Mouse (Mus musculus): ENCODE measurements around the gene Lix1.
"Not testable (repeated sequence)": the region's sequence is repeated elsewhere in the genome, so short reads cannot be mapped to it uniquely, and the experiment has no call there.

Lix1 gene

DNA sequence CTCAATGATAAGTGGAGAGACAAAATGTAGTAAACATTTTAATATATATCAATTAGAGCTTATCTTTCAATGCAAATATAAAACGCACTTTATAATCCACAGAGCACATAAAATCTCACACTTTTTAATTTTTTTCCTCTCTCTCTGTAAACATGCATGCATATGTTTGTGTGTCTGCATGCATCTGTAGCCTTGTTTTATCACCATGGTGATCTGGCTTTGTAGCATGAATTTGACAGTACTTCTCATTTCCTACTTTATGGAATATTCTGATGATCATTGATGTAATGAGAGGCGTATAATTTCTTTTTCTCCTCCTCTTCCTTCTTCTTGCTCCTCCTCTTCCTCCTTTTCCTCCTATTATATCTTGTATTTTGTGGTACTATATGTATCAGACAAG lies 9.7 kb downstream of the Lix1 start:
- DNase-seq (ENCODE audit: low spot score in 2 of 2), result no peak

DNA sequence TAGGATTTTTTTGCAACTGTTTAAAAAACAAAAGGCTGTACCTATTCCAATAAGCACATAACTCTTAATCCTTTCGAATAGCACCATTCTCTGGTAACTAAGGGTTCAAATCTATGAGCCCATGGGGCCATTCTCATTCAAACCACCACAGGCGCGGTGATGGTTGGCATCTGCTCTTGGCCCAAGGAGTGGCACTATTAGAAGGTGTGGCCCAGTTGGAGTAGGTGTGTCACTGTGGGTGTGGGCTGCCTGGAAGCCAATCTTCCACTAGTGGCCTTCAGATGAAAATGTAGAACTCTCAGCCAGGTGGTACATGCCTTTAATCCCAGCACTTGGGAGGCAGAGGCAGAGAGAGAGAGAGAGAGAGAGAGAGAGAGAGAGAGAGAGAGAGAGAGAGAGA lies 11.7 kb downstream of the Lix1 start:
- no peak for DNase-seq (ENCODE audit: low spot score in 2 of 2)

DNA sequence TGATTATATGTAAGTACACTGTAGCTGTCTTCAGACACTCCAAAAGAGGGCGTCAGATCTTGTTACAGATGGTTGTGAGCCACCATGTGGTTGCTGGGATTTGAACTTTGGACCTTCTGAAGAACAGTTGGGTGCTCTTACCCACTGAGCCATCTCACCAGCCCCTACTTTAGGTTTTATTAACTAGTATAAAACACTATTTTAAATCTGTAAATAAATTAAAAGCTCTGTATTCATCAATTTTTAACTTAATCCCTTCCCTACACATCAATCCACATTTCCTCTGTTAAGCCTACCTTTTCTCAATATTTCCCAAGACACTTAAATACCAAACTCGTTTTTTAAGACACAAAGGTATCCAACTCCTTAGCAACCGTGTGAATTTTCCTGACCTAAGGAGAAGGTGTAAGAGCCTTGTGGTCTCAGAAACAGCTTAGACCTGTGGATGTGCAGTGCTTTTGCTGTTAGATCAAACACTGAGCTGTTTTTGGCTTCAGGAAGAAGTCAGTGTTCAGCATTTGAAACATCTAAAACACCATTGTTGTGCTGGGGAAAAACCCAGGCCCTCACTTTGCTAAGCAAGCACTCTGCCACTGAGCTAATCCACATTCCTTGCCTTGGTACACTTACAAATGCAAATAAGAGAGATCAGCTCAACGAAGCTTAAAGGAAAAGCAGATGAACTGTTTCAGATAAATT lies 22.3 kb downstream of the Lix1 start:
- DNase-seq (ENCODE audit: low spot score in 2 of 2), result no peak

DNA sequence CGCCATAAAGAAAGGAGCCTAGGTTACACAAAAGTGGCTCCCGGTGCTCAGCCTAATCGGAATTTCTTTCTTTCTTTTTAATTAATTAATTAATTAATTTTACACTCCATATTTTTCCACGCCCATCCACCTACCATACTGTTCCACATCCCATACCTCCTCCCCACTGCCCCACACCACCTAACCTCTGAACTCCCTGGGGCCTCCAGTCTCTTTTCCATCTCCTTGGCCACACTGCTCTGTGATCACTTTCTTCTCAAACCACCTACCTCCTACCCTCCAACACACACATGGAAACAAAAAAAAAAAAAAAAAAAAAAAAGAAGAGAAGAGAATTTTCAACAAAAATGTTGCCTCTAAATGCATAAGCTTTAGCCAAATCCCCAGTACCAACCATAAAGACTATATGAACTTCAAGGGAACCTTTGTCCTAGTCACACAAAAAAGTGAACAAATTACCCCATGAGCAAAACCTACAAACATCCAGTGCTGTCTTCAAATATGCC lies 22.9 kb downstream of the Lix1 start:
- no peak for DNase-seq (ENCODE audit: low spot score in 2 of 2)

DNA sequence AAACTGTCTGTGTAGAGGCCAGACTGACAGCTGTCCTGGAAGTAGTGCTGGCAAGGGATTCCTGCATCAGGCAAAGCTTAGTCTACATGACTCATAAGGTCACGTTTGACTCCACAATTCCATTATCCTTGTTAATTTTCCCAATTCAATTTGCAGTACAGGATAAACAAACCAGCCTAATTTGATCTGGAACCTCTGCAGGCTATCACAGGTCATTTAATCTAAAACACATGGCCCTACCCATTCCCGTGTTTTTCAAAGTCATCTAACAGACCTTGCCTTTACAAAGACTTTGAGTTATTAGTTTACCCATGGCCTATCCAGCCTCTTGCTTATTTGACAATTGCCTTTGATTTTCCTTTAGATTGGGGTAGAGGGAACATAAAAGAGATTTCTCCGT lies 23.4 kb downstream of the Lix1 start:
- no peak for DNase-seq (ENCODE audit: low spot score in 2 of 2)

DNA sequence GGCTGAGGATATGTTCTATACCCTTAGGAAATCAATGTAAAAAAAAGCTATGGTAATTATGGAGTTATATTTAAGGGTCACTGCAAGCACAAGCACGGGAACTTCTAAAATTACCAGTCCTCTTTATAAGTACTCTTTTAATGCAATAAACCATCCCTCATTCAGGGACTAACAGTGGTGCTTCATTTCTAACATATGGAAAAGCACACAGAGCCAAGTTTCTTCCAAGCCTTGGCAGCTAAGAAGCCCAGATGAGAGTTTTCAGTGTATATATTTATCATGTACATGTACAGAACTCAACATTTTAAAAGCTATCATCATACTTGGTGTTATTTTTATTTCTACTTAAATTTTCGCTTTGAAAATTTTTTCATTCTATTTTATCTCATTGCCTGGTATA lies 26.4 kb downstream of the Lix1 start:
- DNase-seq (ENCODE audit: low spot score in 2 of 2), result no peak

DNA sequence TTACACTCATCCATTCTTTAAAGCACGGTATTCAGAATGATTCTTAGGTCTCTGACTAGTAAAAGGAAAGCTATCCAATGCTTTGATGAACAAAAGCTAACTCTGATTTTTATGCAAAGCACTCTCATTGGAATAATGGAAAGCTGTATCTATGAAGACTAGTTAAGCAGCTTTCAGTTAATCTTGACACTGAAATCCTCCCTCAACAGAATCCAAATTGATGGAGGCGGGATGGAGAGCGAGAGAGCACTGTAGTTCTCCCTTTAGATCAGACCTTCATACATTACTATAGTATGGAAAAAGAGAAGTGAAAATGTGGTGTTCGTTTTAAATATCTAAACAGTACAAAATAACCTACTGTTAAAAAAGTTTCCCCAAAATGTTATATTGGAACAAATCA lies 31.2 kb downstream of the Lix1 start:
- no peak for DNase-seq (ENCODE audit: low spot score in 2 of 2)

DNA sequence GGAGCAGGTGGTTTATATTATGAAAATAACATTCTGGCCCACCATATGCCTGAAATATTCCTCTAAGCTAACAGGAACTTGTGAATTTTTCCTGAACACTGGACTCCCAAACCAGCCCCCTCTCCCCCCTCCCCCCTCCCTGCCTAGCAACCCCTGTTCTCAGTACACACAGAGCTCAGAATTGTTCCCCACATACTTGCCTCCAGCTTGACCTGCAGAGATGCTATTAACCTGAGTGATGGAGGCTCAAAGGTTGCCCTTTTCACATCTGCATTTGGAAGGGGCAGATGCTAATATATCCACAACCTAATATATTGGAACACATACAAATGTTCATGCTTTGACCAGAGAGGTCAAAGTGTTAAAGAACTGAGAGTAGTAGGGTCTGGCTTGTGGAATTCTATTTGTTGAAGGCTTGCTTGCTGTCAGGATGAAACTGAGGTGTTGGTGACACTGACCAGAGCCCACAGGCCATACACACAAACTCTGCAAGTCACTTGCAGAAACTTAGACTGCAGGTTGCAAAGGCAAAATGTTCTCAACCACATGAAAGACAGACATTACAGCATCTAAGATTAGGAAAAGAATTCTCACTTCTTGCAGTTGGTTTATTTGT lies 36.2 kb downstream of the Lix1 start:
- DNase-seq (ENCODE audit: low spot score in 2 of 2), result no peak

DNA sequence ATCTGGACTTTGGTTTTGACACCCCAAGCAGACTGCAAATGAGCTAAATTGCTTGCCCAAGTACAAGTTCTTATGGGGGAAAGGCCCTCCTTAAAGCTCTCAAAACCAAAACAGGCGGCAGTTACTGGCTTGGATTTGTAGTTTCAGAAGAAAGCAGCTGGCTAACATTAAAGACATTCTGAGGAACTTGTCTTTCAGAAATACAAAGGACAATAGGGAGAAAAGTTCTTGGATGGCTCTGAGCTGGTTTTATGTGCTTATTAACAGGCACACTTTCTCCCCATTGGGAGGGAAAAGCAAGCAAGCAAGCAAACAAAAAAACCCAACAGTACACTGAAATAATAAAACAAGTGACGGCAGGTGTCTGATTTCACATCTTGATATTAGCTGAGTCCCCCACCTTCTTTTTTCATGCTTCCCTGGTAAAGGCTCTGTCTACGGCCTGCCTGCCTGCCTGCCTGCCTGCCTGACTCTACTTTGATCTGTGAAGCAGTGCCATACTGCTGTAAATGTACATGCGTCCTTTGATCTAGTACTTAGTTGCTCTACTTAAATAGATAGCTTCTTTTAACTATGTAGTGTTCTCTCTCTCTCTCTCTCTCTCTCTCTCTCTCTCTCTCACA lies 39.5 kb downstream of the Lix1 start:
- DNase-seq (ENCODE audit: low spot score in 2 of 2), result no peak

DNA sequence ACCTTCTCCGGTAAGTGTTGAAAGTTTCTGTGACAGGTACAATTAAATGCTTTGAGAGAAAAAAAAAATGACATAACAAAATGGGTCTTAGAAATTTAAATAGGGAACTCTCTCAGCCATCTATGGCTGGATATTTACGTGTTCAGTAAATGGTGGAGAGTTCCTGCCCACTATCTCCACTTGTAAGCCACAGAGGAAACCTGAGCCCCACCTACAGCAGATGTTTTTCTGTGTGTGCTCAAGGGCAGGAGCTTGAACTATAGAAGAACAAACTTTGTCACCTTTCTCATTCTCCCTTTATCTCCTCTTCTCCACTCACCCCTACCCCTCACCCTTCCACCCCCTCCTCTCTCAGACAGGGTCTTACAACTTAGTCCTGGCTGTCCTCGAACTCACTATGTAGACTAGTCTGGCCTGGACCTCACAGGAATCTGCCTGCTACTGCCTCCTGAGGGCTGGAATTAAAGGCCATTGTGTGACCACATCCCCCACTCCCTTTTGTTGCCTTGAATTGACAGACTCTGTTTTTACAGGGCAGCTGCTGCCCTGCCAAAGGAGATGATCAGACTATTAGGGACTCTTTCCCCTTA lies 41.9 kb downstream of the Lix1 start:
- no peak for DNase-seq (ENCODE audit: low spot score in 2 of 2)

DNA sequence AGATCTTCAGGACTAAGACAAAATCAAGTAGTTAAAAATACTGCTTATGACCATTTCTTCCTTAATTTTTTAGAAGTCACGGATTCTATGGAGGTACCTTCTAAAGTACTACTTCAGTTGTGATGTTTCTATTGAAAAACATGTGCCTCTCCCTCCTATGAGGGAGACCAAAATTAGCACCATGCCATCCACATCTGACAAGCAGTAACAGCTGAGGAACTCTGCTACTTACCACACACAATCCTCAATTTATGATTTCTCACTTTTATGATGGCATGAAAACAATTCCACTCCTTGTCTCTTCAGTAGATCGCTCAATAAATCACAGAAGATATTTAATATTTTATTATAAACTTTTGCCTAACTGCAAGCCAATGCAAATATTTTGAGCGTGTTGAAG lies 44.2 kb downstream of the Lix1 start:
- no peak for DNase-seq (ENCODE audit: low spot score in 2 of 2)

DNA sequence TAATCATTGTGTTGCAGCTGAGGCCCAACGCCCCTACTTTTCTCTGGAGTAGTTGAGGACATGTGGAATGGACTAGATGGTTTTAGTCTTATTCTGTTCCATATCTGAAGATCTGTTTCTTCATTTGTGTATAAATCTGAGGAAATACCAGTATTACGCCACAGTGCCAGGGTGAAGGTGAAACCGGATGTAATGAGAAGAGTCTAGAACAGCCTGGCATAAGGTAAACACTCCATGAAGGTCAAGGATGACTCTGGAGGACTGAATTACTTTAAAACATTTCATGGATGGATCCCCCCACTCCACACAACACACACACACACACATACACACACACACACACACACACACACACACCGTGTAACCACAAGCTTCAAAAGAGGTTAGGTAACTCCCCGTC lies 45.3 kb downstream of the Lix1 start:
- DNase-seq (ENCODE audit: low spot score in 2 of 2), result no peak

DNA sequence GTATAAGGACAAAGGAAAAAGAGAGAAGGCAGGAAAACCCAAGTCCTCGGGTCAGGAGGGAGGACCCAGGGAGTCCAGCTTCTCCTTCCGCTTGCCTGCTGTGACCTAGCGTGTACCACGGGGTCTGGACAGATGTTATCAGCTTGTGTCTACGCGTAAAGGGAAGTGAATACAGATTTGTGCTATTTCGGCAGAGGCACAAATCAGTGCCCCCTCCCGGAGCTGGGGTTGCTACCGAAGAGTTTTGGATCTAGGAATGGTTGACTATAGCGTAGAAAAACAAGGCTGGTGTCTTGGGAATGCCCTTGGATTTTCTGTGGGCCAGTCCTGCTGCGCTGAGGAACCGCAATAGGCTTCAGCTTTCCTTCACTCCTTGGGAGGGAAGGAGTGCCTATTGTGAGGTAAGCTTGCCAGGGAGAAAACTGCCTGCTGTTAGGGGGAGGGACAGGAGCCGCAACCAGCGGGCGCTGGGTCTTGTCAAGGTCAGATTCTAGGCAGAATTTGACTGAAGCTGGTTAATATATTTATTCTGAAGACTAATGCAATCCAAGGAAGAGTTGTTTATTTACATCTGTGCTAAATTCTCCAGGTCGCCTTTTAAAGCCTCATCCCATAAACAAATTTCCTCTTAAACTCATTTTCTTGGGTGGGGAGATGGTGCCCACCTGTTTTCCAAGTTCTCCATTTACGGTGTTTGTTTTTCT lies 46.4 kb downstream of the Lix1 start:
- DNase-seq (ENCODE audit: low spot score in 2 of 2), result peak in 1 of 2 experiments; percentile 5

DNA sequence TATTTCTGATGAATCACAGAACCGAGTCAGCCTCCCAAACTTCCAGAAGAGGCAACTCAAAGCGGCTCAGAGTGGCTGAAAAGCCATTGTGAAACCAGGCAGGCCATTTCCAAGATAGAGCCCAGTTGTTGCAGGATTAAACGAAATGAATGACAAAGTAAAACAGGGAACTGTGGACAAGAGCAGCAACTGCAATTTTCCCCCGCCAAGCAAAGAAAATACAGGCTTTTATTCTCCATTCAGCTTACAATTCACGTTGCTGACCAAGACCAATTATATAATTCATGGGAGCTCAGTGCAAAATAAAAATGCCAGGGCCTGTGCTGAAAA lies 46.9 kb downstream of the Lix1 start:
- DNase-seq (ENCODE audit: low spot score in 2 of 2), result no peak

DNA sequence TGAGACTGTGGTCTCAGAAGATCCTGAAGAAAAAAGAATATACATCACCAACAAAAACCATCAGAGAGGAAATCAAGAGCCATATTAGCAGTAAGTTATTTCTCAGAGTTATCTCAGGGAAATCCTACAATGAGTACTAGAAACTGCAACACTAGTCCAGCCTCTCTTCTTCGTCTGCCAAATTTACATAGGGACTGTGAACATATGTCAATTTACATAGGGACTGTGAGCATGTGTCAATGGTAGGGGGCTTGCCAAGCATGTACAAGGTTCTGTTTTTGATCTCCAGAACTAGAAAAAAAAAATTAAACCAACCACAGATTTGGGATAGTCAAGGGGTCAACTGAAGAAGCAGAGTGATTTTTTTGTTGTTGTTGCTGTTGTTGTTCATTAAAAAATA lies 48.6 kb downstream of the Lix1 start:
- DNase-seq (ENCODE audit: low spot score in 2 of 2), result no peak

DNA sequence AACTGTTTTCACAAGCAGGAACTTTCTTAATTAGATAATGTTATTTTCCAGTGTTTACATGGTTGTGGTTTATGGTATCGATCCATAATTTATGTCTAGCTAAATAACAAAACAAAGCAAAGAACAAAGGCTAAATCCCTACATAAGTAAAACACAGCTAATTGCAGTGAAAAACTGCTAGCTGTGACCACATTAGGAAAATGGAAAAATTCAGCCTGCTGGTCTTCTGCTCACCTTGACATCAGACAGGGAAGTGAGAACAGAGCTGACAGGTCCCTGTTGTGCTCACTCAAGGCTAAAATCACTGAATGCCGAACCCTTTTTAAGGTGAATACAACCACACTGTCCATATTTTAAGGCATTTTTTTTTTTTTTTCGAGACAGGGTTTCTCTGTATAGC lies 50.1 kb downstream of the Lix1 start:
- DNase-seq (ENCODE audit: low spot score in 2 of 2), result no peak

DNA sequence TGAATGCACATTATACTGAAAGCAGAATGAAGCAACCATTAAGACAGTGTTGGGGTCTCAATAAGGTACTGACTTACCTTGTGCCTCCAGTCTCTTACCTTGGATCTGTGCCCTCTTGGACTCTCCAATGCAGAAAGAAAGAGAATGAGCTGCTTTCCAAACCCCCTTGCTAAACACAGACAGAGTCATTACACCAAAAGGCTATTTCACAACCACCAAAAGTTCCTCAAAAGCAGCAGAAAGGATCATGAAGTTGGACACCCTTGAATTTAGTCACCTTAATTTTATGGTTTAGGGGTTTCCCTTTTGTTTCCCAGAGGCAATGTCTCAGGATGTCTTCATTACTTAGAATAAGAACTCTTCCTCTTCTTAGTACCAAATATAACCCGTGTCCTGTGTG lies 52.1 kb downstream of the Lix1 start:
- no peak for DNase-seq (ENCODE audit: low spot score in 2 of 2)

DNA sequence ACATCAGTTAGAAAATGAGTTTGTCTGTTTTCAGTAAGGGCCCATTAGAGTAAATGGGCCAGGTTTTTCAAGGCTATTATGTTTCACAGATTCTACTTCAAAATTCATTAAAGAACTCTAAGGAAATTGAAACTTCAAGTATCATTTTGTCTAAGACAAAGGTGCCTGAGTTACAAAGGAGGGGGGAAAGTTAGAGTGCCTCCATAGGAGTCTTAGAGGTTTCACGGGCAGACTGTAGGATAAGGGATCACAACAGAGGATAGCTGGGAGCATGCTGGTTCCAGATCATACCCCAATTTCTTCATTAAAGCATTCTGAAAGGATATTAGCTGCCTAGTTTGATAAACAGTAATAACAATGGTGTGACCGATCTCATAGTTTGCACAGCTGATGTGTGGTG lies 83.3 kb downstream of the Lix1 start:
- DNase-seq (ENCODE audit: low spot score in 2 of 2), result no peak

DNA sequence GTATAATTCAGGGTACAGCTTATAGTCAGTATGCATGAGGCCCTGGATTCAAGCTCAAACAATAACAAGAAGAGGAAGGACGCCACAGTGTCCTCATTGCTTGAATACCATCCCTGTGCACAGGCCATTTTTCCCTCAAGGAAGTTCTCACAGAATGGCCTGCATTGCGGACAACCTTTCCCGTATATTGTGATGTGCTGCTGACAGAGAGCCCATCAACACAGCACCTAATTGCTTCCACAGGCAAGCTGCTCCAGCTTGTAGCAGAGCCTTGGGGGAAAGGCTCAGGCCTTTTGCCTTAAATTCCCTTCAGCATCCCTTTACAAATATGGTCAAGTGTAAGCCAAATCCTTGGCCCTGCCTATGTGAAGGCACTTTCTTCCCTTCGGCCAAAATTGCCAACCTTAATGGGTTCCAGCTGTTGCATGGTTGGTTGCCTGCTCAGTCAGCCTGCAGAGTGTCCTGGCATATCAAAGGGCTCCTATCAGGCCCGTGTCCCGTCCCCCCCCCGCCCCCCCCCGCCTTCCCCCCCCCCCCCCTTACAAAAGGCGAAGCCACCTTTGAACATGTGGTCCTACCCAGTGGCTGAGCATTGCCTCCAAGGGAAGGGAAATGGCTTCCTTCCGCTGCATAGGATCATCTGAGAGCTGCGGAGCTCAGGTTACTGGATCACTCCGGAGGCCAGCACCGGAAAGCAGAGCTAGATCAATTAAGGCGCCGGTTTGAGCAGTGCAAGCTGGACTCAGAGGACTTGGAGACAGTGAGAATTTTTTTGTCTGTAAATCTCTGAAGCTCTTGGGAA lies 88.5 kb downstream of the Lix1 start:
- DNase-seq (ENCODE audit: low spot score in 2 of 2), result no peak

DNA sequence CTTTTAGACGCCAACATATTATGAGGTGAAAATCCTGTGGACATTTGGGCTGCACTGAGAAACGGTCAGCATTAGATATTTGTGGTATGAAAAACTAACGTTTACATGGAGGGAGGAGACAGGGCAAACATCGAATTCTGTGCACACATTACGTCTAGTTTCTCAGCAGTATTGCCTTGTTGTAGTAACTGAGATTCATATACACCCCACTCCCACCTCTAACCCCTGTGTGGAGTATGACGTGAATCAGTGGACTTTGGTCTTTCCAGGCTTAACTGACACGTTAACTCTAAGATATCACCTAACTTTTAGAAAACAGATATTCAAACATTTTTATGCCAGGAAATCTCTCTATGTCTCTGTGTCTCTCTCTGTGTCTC lies 89.1 kb downstream of the Lix1 start:
- DNase-seq (ENCODE audit: low spot score in 2 of 2), result no peak

DNA sequence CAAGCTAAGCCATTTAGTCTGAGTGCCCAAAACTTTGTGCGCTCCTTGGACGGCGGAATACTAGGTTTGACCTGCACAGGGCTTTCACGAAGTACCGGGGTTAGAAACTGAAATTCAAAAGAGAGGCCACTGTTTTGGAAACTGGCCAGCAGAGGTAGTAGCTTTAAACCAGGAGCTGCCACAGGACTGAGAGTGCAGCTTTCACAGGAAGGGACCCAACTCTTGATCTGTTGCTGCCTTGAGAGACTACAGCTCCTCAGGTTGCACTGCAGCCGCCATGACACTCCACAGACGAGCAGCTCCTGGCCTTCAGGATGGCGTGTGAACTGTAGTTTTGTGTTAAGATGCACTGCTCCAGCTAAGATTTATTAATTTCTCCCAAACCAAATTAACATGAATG lies 89.6 kb downstream of the Lix1 start:
- DNase-seq (ENCODE audit: low spot score in 2 of 2), result no peak

DNA sequence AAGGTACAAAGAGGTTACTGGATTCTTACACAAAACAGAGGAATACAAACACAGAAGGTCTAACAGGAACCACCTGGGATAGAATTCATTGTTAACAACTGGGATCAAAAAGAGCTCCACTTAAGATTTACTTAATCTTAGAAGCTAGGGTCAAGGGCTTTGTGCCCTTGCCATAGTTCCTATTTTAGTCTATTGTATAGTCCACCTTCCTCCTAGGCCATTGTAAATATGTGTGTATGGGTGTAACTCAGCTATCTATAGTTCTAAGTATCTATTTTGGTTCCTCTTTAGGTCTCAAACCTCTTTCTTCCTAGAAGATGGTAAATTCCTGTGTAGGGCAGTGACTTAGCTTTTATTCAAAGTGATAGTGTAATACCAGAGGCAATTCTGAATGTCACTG lies 93.8 kb downstream of the Lix1 start:
- not testable (repeated sequence) for DNase-seq (ENCODE audit: low spot score in 2 of 2)
